In genomic region chr9:108001922-108002770, GRCm38 (mm10) we compare ENCODE assay signal across 8 mouse cellular contexts. TPM values are rescaled to one million over a fixed set of nuclear protein-coding genes. Genes with fewer than 3 reads are reported as not detected.
DNase-seq lines count a peak whose midpoint lies in the region; ATAC-seq lines count a peak whose summit lies in the region.

Gene Ip6k1, plus strand, starts transcription at chr9:108002501.

- intact Hi-C loops in left cerebral cortex, postnatal 14 days (cut with DNase I) = no loop called here

- WGBS in intestine, embryonic 14.5 days = under 1% methylated on average over 51 of the region's 51 CpGs

- H3K9me3 ChIP-seq in intestine, embryonic 14.5 days (ENCODE audit: control insufficient read depth, low read length) = no peaks in the 10 kb centered on the region

- H3K9ac ChIP-seq in intestine, embryonic 14.5 days (ENCODE audit: low read length) = peak within 1 kb of the TSS; percentile 93

- peak within 1 kb of the TSS; percentile 98 for H3K4me3 ChIP-seq in intestine, embryonic 14.5 days (ENCODE audit: low read depth, low read length)

- peak within 1 kb of the TSS; percentile 93 for H3K27ac ChIP-seq in intestine, embryonic 14.5 days (ENCODE audit: low read depth)

- peak; percentile 99 for ATAC-seq in intestine, embryonic 14.5 days (replicated peaks; ENCODE audit: low FRiP score, low TSS enrichment, low read depth)

- H3K4me2 ChIP-seq in intestine, embryonic 14.5 days (ENCODE audit: low read length) = peak within 1 kb of the TSS; percentile 91

- peaks cover 19% of the 10 kb centered on the region for H3K4me1 ChIP-seq in intestine, embryonic 14.5 days (replicated peaks; ENCODE audit: control insufficient read depth, insufficient read depth, low read length)

- peak; percentile 98 to 99 for DNase-seq in adrenal gland, adult 18-20 months (ENCODE audit: low spot score in 2 of 2)
- peak; percentile 100 for DNase-seq in embryo, embryonic 11 days
- peak; percentile 99 for DNase-seq in gastrocnemius, postnatal 25 days
- DNase-seq in intestine, embryonic 14.5 days (ENCODE audit: low spot score) = peak; percentile 100
- peak; percentile 100 for DNase-seq in left cerebral cortex, postnatal 14 days (ENCODE audit: low spot score in 2 of 2)
- DNase-seq in mesoderm, embryonic 11.5 days (ENCODE audit: low read depth, low spot score) = peak; percentile 100
- peak; percentile 100 for DNase-seq in right cerebral cortex, postnatal 36 days (ENCODE audit: low spot score in 2 of 2)
- DNase-seq in yolk sac, embryonic 10.5 days (ENCODE audit: low spot score) = peak; percentile 99

- no peaks in the 10 kb centered on the region for H3K27me3 ChIP-seq in intestine, embryonic 14.5 days (replicated peaks; ENCODE audit: control insufficient read depth, insufficient read depth, low read length)

- no peaks in the 10 kb centered on the region for H3K36me3 ChIP-seq in intestine, embryonic 14.5 days (ENCODE audit: control insufficient read depth, insufficient read depth, low read length)

RNA-seq across cellular contexts. Expression of gene Ip6k1, which starts in this region (rescaled TPM):
- total RNA-seq in adrenal gland, adult 18-20 months (2021) = 100 to 1,000 TPM; 112 to 126 TPM
- total RNA-seq in gastrocnemius, postnatal 25 days (2021) = 10 to 100 TPM; 21.0 to 23.3 TPM
- polyA plus RNA-seq in intestine, embryonic 14.5 days (2014; fragmentation: Nextera tagmentation; extraction: Ambion mirVana) = 24.6 and 25.8 TPM in 2 replicates
- 100 to 1,000 TPM; 175 to 179 TPM for total RNA-seq in left cerebral cortex, postnatal 14 days (2021)

Comparison
In these comparisons a context has a peak if more than half of its experiments do, and no peak if none do; other contexts are left out.
1. Peak in every context shown above with its lines: DNase-seq, ATAC-seq, H3K4me3 ChIP-seq and H3K27ac ChIP-seq.
2. RNA of gene Ip6k1 (total RNA-seq): 175 to 179 TPM in left cerebral cortex, postnatal 14 days and 112 to 126 TPM in adrenal gland, adult 18-20 months; 21.0 to 23.3 TPM in gastrocnemius, postnatal 25 days; every median in the first group is over 4 times any median in the second.